Mouse (Mus musculus): ENCODE results near the gene Fam222b.

DNA sequence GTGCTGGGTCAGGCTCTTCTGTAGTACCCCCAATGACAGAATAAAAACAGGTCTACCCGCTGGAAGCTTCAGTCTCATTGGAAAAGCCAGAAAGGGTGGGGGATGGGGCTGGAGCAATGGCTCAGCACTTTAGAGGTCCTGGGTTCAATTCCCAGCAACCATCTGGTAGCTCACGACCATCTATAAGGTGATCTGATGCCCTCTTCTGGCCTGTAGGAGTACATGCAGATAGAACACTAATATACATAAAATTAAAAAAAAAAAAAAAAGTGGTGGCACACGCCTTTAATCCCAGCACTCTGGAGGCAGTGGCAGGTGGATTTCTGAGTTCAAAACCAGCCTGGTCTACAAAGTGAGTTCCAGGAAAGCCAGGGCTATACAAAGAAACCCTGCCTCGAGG lies 76.9 kb downstream of the Fam222b start:
- no peak for TF ChIP-seq CTCF (IDR thresholded peaks at IDR 0.05; ENCODE audit: borderline replicate concordance, extremely low read depth, insufficient read depth, insufficient read length)
- no peak for TF ChIP-seq POLR2A (IDR thresholded peaks at IDR 0.05; ENCODE audit: borderline replicate concordance, extremely low read depth, insufficient read depth, insufficient read length, poor library complexity, severe bottlenecking)
